Mouse (Mus musculus): ENCODE measurements around the gene Gpr21.
A peak's percentile ranks its signal among the peaks of the same experiment; 100 is the strongest.

The Gpr21 gene

GRCm38 (mm10) chr2:37516030-37516710 is at the start of gene Gpr21:
Gene Gpr21, plus strand, starts transcription at chr2:37516332.
- no peak for DNase-seq

- DNase-seq = no peak
These were observed 36.6 kb upstream of the Gpr21 start for GRCm38 (mm10) chr2:37479559-37479958.

DNA sequence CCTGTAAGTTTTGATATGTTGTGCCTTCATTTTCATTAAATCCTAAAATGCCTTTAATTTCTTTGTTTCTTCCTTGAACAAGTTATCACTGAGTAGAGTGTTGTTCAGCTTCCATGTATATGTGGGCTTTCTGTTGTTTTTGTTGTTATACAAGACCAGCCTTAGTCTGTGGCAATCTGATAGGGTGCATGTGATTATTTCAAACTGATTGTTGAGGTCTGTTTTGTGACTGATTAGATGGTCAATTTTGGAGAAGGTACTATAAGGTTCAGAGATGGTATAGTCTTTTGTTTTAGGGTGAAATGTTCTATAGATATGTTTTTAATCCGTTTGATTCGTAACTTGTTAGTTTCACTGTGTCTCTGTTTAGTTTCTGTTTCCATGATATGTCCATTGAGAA is 36.1 kb upstream of the Gpr21 start:
- DNase-seq = no peak

DNA sequence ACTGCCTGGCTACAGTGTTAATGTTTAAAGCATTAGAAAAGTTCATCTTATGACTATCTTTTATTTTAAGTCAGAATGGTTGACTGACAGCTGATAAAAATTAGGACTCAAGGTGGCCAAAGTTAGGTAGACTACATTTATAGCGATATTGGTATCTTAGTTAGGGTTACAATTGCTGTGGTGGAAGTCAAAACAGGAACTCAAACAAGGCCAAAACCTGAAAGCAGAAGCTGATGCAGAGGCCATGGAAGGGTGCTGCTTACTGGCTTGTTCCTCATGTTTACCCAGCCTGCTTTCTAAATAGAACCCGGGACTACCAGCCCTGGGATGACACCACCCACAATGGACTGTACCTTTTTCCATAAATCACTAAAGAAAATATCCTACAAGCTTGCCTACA is 32.0 kb upstream of the Gpr21 start:
- DNase-seq = no peak

- peak in 1 of 2 experiments; percentile 48 for DNase-seq
These were observed 30.8 kb upstream of the Gpr21 start for GRCm38 (mm10) chr2:37485370-37485769.

- no peak for DNase-seq
These were observed 29.7 kb upstream of the Gpr21 start for GRCm38 (mm10) chr2:37486408-37486807.

- no peak for DNase-seq
These were observed 27.2 kb upstream of the Gpr21 start for GRCm38 (mm10) chr2:37488956-37489355.

GRCm38 (mm10) chr2:37497321-37497720 is 18.8 kb upstream of the Gpr21 start:
- no peak for DNase-seq

DNA sequence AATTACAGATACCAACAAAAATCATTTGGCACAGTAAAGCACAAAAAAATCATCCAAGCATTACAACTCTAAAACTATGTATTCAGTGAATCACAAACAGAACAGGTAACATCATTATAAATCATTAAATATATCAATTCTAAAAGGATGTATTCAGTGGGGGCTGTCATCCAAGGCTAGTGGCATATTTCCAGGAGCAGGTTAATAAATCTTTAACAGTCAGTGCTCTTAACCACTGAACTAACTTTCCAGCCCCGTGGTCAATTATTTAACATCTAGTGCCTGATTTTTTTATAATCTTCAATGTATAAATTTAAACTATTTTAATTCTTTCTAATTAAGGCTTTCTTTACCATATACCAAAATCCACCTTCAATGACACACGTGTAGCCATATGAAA is 10.3 kb upstream of the Gpr21 start:
- DNase-seq = peak in 1 of 2 experiments; percentile 6

GRCm38 (mm10) chr2:37511134-37511901 is 4.8 kb upstream of the Gpr21 start:
- DNase-seq = no peak

DNA sequence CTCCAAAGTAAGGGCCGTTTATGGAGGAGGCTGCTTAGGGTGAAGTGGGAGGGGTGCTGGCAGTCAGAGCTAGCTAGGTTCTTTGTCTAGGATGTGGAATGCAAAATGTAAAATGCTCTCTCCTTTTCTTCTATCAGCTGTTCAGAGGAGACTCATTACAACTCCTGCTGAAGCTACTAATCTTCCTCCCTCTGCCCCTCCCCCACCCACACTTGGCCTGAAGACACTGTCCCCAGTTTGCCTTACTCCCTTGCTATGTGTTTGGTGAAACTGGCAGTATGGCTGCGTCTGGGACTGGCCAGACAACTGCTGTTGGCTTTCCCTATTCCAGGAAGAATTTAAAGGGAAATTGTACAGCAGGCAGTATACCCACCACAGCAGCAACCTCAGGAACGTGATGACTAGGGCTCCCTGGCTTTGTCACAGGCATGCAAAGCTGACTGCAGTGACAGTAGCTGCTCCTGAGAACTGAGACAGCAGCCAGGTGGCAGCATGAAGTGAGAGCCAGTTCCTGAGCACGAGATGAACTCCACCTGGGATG is 860 bp downstream of the Gpr21 start:
- peak in 1 of 2 experiments; percentile 5 for DNase-seq

DNA sequence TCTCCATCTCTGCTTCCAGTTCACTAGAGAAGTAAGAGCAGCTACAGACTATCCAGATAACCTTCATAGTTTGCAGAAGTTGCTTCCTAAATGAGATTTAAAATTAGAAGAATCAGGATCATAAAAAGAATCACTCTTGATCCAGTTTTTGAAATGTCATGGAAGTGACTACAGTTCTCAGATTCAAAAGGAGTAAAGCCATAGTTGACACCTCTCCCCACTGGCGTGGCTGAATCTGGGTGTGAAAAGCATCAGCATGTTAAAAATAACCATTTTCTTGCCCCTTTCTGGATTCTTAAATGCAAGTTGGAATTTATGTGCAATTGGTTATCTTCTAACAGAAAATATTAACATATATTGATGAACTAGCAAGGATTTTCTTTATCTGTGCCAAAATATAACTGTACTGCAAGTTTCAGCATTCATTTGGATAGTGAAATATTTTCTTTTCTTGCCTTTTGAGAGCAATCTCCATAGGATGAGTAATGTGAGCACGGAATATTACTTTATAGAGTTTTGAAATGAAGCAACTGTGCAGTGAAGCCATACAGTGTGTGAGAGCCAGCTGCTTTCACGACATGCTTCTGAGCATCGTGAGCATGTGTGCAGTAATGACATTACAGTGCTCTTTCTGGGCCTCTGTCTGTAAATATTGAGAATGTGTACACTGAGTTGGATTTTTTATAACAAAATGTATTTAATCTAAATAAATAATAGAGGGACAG is 2.6 kb downstream of the Gpr21 start:
- no peak for DNase-seq

- DNase-seq = no peak
These were observed 3.1 kb downstream of the Gpr21 start for GRCm38 (mm10) chr2:37519286-37519640.

- DNase-seq = no peak
These were observed 11.5 kb downstream of the Gpr21 start for GRCm38 (mm10) chr2:37527587-37527986.

DNA sequence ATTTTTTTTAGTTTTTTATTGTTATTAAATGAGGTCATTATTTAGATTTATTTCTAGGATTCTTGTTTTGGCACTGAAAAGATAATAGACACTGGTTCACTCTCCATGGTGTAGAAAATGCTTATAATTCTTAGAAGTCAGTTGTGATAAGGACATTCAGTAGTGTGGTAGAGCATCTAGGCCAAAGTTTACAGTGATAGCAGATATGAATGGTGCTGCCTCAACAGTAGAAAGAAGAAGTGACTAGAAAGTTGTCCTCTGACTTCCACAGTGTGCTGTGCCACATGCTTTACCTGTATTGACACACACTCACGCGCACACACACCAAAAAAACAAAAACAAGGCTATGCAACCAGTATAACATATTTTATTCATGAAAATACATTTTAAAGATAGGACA is 13.3 kb downstream of the Gpr21 start:
- no peak for DNase-seq

GRCm38 (mm10) chr2:37530766-37531165 is 14.6 kb downstream of the Gpr21 start:
- no peak for DNase-seq

GRCm38 (mm10) chr2:37531639-37532038 is 15.5 kb downstream of the Gpr21 start:
- no peak for DNase-seq

DNA sequence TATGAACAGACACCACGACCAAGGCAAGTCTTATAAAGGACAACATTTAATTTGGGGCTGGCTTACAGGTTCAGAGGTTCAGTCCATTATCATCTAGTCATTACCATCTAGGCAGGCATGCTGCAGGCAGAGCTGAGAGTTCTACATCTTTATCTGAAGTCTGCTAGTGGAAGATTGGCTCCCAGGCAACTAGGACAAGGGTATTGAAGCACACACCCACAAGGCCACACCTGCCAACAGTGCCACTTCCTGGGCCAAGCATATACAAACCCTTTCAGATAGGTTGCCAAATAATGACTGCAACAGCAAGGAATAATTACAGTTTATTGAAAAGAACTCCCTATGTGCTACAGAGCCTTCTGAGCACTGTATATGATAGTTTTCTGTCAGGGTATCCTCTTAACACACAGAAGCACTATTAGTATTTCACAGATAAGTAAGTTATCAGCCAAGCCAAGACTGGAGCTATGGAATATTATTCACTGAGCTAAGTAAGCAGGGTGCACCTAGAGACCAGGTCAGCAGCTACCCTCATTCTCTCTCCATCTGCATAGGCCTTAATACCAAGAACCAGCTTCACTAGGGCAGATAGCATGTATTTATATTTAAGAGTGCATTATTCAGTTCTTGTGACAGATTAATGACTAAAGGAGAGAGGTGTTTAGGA is 33.3 kb downstream of the Gpr21 start:
- DNase-seq = no peak

- no peak for DNase-seq
These were observed 40.2 kb downstream of the Gpr21 start for GRCm38 (mm10) chr2:37556366-37556765.

DNA sequence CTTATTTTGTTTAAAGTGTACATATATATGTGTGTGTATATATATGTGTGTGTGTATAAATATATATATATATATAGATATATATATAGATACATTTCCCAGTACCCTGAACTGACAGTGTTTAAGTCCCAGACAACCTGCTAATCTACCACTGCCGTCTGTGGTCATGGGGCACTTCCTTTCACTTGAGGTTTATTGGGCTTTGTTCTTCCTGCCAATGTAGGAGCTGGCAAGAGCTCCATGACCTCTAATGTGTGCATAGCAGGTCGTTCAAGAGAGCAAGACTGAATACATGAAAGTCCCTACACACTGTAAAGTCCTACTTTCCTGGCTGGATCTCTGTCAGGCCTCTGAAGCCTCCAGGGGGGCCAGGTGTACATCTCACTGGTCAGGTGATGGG is 49.4 kb downstream of the Gpr21 start:
- no peak for DNase-seq

GRCm38 (mm10) chr2:37566035-37566434 is 49.9 kb downstream of the Gpr21 start:
- DNase-seq = no peak

GRCm38 (mm10) chr2:37569888-37570287 is 53.8 kb downstream of the Gpr21 start:
- peak; percentile 30 to 56 for DNase-seq

Measured in kidney, postnatal 25 days (tissue).